Mouse (Mus musculus): Measurements from ENCODE around the gene Larp1b. TPM values are rescaled to one million over a fixed set of nuclear protein-coding genes. Genes with fewer than 3 reads are reported as not detected.

Larp1b gene
- total and polyA plus RNA-seq, 3 experiments, result 8.7 to 13.7 (median 11.9) TPM

DNA sequence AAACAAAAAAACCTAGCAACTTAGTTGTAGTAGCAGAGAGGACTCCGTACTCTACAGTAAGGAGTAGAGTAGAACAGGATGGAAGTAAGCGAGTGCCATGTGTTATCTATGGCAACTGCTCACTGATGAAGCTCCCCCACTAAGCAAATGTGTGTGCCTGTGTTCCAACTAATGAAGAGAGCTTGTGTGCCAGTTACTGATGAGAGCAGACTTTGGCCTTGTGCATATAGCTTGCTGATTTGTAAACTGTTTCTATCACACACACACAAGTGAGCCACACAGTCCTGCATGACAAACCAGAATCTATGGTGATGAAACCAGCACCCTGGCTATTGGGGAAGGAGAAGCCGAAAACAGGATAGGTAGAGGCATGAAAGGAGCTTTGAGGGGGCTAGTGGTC is 60.4 kb downstream of the Larp1b start:
- dilution Hi-C loops (cut with MboI; ENCODE audit: extremely low pct_ligation_motif_present, extremely low pct_unique_long_range_greater_than_20kb, low sequenced_read_pairs), result no loop called here
- no peaks in the 10 kb centered on the region for H3K79me2 ChIP-seq (replicated peaks; ENCODE audit: control insufficient read depth, extremely low read depth, insufficient read depth, poor library complexity, severe bottlenecking)
- no peaks in the 10 kb centered on the region for H3K9me3 ChIP-seq (replicated peaks; ENCODE audit: low read length)
- H3K9ac ChIP-seq (ENCODE audit: insufficient read depth, low read depth), result no peak overlapping the region
- DNase-seq (ENCODE audit: extremely low read depth), result no peak
- 0 out of 4 replicates have a peak, but pooled peaks cover 0 to 2% of the 10 kb centered on the region in 2 experiments for H3K4me1 ChIP-seq (ENCODE audit: control insufficient read depth in 1 of 2, insufficient read depth in 2 of 2)
- no peak overlapping the region for H3K4me3 ChIP-seq (replicated peaks in 1 of 3; ENCODE audit: low read depth in 2 of 3, low read length in 2 of 3, poor library complexity in 1 of 3)
- no peaks in the 10 kb centered on the region for H3K36me3 ChIP-seq (replicated peaks in 1 of 2; ENCODE audit: control insufficient read depth in 1 of 2, insufficient read depth in 1 of 2, low read length in 1 of 2)
- TF ChIP-seq ZNF384 (IDR thresholded peaks at IDR 0.05; ENCODE audit: low read depth, low read length) (no peak), SIN3A (IDR thresholded peaks at IDR 0.05; ENCODE audit: low read length) (no peak), CHD2 (IDR thresholded peaks at IDR 0.05; ENCODE audit: low read length) (no peak), RCOR1 (conservative IDR thresholded peaks at IDR 0.05; ENCODE audit: low read depth, low read length) (no peak), TCF12 (IDR thresholded peaks at IDR 0.05; ENCODE audit: low read depth, low read length) (no peak), USF2 (conservative IDR thresholded peaks at IDR 0.05; ENCODE audit: low read depth, low read length) (no peak), POLR2A (IDR thresholded peaks at IDR 0.05; ENCODE audit: low read depth, low read length) (no peak), USF1 (IDR thresholded peaks at IDR 0.05; ENCODE audit: low read depth, low read length) (no peak), SMC3 (IDR thresholded peaks at IDR 0.05; ENCODE audit: low read depth, low read length) (no peak)
- in situ Hi-C loops (cut with MboI; ENCODE audit: low pct_ligation_motif_present, low pct_unique_long_range_greater_than_20kb, low sequenced_read_pairs), result no loop called here
- H3K4me2 ChIP-seq (ENCODE audit: insufficient read depth, low read depth, poor library complexity, severe bottlenecking), result no peak overlapping the region
- H3K27ac ChIP-seq (ENCODE audit: insufficient read depth, low read depth), result no peak overlapping the region
- H3K27me3 ChIP-seq (replicated peaks), result no peaks in the 10 kb centered on the region

- Histone ChIP-seq H3K9ac (ENCODE audit: insufficient read depth, low read depth) (no peak overlapping the region), H3K9me3 (replicated peaks; ENCODE audit: low read length) (no peaks in the 10 kb centered on the region), H3K79me2 (replicated peaks; ENCODE audit: control insufficient read depth, extremely low read depth, insufficient read depth, poor library complexity, severe bottlenecking) (no peaks in the 10 kb centered on the region), H3K4me3 (replicated peaks in 1 of 3; ENCODE audit: low read depth in 2 of 3, low read length in 2 of 3, poor library complexity in 1 of 3) (no peak overlapping the region), H3K4me1 (ENCODE audit: control insufficient read depth in 1 of 2, insufficient read depth in 2 of 2) (0 out of 4 replicates have a peak, but pooled peaks cover 0 to 2% of the 10 kb centered on the region in 2 experiments), H3K27me3 (replicated peaks) (no peaks in the 10 kb centered on the region), H3K4me2 (ENCODE audit: insufficient read depth, low read depth, poor library complexity, severe bottlenecking) (no peak overlapping the region), H3K36me3 (replicated peaks in 1 of 2; ENCODE audit: control insufficient read depth in 1 of 2, insufficient read depth in 1 of 2, low read length in 1 of 2) (no peaks in the 10 kb centered on the region), H3K27ac (ENCODE audit: insufficient read depth, low read depth) (no peak overlapping the region)
- no peak for DNase-seq (ENCODE audit: extremely low read depth)
- in situ Hi-C loops (cut with MboI; ENCODE audit: low pct_ligation_motif_present, low pct_unique_long_range_greater_than_20kb, low sequenced_read_pairs) (no loop called here), dilution Hi-C loops (cut with MboI; ENCODE audit: extremely low pct_ligation_motif_present, extremely low pct_unique_long_range_greater_than_20kb, low sequenced_read_pairs) (no loop called here)
- TF ChIP-seq CTCF (conservative IDR thresholded peaks at IDR 0.05 in 1 of 2, IDR thresholded peaks at IDR 0.05 in 1 of 2; ENCODE audit: low read depth in 2 of 2, low read length in 2 of 2) (no peak), MYC (IDR thresholded peaks at IDR 0.05; ENCODE audit: low read depth, low read length) (no peak), HCFC1 (IDR thresholded peaks at IDR 0.05; ENCODE audit: low read depth, low read length) (no peak), TCF12 (IDR thresholded peaks at IDR 0.05; ENCODE audit: low read depth, low read length) (no peak), E2F4 (IDR thresholded peaks at IDR 0.05; ENCODE audit: insufficient replicate concordance, low read depth, low read length) (no peak), JUND (conservative IDR thresholded peaks at IDR 0.05; ENCODE audit: low read depth, low read length) (no peak), ZMIZ1 (IDR thresholded peaks at IDR 0.05; ENCODE audit: low read depth, low read length) (no peak), CHD1 (IDR thresholded peaks at IDR 0.05; ENCODE audit: low read depth, low read length) (no peak), IRF4 (IDR thresholded peaks at IDR 0.05; ENCODE audit: low read depth, low read length) (no peak), KAT2A (IDR thresholded peaks at IDR 0.05; ENCODE audit: insufficient replicate concordance, low read length) (no peak), RAD21 (IDR thresholded peaks at IDR 0.05; ENCODE audit: low read depth, low read length) (no peak), NRF1 (IDR thresholded peaks at IDR 0.05; ENCODE audit: low read depth, low read length) (no peak), SMC3 (IDR thresholded peaks at IDR 0.05; ENCODE audit: low read depth, low read length) (no peak), ZC3H11A (IDR thresholded peaks at IDR 0.05; ENCODE audit: low read depth, low read length) (no peak), BHLHE40 (IDR thresholded peaks at IDR 0.05; ENCODE audit: low read depth, low read length) (no peak), CHD2 (IDR thresholded peaks at IDR 0.05; ENCODE audit: low read length) (no peak)
These were observed 61.1 kb downstream of the Larp1b start for GRCm38 (mm10) chr3:41010701-41011100.
